Mouse (Mus musculus) right cerebral cortex, adult 18-20 months (tissue): ENCODE measurements around the gene Ppp4r1.

Experiments used
- DNase-seq: peaks from one replicate; pipeline ENCODE4 v3.0.0; 2022; ENCODE audit warnings: mixed read lengths

Ppp4r1 gene

GRCm38 (mm10) chr17:65782551-65783141 is at the start of gene Ppp4r1:
TSS of gene Ppp4r1 (plus strand) at chr17:65782573.
- DNase-seq: peak; percentile 84

DNA sequence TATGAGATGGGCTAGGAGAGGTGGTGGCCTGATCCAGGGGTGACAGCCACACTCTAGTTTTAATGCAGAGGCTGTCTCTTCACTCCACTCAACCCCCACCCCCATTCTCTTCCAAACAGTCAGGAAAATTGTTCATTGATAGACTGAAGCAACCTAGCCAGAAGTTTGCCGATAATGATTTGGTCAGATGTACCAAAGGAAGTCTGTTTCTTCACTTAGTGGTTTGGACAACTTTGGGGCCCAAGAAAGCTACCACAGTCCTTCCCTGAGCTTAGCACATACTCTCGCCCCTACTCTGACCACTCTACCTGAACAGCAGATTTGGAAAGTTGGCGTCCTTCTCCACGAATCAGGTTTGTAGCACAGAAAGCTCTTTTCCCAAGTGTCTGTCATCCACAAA is 49.7 kb upstream of the Ppp4r1 start:
- DNase-seq: no peak

- DNase-seq: no peak
Measured at GRCm38 (mm10) chr17:65735088-65735487, 47.3 kb upstream of the Ppp4r1 start.

GRCm38 (mm10) chr17:65737175-65737574 is 45.2 kb upstream of the Ppp4r1 start:
- no peak for DNase-seq

DNA sequence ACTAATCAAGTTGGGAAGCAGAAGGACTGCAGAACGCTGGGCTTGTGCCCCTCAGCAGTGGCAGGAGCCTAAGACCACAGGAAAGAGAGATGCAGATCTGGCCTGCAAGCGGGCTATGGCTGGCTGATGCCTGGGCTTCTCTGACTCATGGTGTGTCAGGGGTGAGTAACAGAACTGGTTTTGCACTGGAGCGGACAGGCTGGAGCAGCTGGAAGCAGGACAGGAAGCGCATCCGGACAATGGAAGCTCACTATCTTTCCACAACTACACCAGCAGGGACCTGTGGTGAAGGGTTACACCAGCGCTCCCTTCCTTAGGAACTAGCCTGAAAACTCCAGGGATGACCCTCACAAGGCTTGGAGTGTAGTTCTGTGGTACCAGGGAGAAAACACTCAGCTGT is 44.8 kb upstream of the Ppp4r1 start:
- no peak for DNase-seq

- no peak for DNase-seq
Measured at GRCm38 (mm10) chr17:65739874-65740725, 42.3 kb upstream of the Ppp4r1 start.

DNA sequence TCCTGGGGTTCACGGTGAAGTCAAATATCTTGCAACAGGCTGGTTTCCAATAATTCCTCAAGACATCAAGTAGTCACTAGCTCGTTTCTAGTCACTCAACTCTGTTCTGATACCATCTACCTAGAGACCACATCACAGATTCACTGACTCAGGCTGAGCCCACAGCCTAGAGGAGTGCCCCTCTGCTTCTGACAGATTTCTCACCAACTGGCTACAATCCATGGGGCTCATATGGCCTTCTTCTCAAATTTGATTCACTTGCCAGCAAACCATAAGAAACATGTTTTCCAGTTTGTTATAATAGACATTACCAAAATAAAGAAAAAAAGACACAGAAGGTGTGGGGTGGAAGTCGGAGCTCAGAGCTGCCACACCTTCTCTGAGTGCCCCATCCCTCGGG is 40.8 kb upstream of the Ppp4r1 start:
- no peak for DNase-seq

- peak; percentile 34 for DNase-seq
Measured at GRCm38 (mm10) chr17:65742245-65742905, 40.0 kb upstream of the Ppp4r1 start.

- DNase-seq: no peak
Measured at GRCm38 (mm10) chr17:65742969-65743368, 39.4 kb upstream of the Ppp4r1 start.

DNA sequence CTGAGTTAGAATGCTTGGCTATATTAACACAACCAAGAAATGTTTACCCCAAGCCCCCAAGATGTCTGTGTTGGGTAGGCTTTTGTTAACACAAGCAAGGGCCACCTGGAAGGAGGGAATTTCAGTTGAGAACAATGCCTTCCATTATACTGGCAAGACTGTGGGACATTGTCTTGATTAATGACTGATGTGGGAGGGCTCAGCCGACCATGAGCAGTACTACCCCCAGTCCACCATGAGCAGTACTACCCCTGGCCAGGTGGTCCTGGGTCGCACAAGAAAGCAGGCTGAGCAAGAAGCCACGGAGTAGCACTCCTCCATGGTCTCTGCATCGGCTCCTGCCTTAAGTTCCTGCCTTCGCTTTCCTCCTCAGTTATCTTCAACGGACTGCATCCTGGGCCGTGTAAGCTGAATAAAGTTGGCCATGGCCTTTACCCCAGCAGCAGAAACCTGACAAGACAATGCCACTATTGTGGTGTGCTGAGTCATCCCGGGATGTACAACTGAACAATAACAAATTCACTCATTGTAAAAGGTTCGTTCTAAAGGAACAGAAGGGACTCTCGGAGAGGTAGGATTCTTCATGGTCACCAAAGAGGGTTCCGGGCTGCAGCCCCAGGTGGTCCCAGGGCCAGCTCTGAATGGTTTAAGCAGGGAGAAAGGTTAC is 38.6 kb upstream of the Ppp4r1 start:
- DNase-seq: no peak

- peak; percentile 54 for DNase-seq
Measured at GRCm38 (mm10) chr17:65746314-65746713, 36.1 kb upstream of the Ppp4r1 start.

DNA sequence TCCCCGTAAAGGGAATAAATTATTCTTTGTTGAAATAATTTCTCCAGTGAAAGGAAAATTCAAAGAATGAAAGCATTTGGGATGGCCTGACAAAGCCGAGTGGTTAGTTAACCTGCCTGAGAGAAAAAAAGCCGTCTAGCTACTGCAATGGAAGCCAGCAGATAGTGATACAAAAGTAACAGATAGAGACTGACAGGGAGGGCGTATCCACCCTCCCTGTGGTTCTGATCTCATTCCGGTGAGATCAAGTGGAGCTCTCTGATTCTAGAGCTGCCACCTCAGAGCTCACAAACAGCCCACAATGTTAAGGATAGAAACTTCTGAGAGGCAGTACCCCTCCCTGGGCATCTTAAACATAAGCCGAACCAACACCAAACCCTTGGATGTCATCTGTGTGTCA is 33.4 kb upstream of the Ppp4r1 start:
- no peak for DNase-seq

DNA sequence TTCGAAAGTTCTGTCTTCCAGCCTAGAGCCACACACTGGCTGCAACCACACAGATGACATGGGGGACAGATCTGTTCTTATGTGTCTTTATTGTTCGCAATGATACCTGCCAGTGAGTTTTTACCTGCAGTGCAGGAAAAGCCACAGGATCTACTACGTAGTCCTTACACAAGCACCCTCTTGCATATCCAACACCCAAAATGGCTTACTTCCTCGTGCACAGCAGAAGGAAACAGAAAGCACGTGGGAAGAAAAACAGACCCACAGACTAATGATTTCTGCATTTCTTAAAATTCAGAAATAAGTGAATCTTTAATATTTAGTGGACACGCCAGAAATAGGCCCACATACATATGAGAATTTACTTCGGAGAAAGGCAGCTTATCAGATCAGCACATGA is 32.6 kb upstream of the Ppp4r1 start:
- no peak for DNase-seq

DNA sequence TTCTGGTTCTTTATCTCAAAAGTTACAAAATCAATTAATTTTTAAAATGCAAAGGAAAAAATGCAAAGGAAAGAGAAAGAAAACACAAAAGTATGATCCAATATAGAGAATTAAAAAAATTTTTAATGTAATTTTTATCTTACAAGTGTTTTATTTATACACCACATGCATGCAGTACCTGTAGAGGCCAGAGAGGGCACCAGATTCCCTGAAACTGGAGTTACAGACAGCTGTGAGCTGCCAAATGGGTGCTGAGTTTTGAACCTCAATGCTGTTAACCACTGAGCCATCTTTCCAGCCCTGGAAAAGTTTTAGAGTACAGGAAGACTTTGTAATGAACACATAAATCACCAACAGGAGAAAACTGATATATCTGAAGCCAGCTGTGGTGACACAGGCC is 32.1 kb upstream of the Ppp4r1 start:
- DNase-seq: no peak

GRCm38 (mm10) chr17:65753130-65753529 is 29.2 kb upstream of the Ppp4r1 start:
- no peak for DNase-seq

- no peak for DNase-seq
Measured at GRCm38 (mm10) chr17:65755857-65756256, 26.5 kb upstream of the Ppp4r1 start.

DNA sequence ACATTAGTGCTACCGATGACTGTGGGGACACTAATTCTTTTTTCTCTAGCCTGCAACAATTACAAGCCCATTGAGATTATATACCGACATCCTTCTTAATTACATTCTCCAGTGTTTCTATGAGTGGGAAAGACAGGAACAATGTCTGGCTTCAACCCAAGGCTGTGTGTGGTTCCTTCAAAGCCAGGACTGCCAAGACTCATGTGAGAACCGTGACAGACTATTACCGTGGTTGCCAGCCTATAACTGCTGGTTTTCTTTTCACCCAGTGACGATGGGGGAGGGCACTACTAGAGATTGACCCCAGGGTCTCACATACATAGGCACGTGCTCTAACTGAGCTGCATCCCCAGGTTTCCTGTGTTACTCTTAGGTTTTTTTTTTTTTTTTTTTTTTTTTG is 25.2 kb upstream of the Ppp4r1 start:
- DNase-seq: no peak

DNA sequence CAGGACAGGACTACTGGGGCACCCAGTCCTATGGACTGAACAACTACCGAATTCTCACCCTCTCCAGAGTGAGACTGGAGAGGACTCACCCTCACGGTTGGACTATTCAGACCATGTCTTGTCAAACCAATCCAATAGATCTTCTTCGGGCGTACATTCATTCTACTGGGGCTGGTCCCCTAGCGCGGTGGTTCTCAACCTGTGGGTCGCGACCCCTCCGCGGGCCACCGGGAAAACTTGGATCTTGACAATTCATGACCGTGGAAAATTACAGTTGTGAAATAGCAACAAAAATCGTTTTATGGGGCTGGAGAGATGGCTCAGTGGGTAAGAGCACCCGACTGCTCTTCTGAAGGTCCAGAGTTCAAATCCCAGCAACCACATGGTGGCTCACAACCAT is 19.2 kb upstream of the Ppp4r1 start:
- no peak for DNase-seq

DNA sequence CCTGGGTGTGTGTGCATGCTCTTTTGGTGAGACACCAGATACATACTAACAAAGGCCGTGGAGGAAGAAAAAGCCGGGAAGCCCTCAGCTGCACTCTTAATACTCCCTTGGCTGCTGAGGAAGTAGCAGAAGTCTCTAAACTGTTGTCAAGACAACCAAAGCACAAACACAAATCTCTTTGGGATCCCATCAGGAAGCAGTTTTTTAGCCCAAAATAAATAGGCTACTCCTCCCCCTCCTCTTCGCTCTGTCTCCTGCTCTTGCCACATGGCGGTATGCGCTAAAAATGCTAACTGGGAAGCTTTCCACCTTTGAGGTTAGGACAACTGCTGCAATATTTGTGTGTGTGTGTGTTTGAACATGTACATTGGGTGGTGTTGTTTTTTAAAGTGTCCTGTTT is 13.9 kb upstream of the Ppp4r1 start:
- peak; percentile 67 for DNase-seq

DNA sequence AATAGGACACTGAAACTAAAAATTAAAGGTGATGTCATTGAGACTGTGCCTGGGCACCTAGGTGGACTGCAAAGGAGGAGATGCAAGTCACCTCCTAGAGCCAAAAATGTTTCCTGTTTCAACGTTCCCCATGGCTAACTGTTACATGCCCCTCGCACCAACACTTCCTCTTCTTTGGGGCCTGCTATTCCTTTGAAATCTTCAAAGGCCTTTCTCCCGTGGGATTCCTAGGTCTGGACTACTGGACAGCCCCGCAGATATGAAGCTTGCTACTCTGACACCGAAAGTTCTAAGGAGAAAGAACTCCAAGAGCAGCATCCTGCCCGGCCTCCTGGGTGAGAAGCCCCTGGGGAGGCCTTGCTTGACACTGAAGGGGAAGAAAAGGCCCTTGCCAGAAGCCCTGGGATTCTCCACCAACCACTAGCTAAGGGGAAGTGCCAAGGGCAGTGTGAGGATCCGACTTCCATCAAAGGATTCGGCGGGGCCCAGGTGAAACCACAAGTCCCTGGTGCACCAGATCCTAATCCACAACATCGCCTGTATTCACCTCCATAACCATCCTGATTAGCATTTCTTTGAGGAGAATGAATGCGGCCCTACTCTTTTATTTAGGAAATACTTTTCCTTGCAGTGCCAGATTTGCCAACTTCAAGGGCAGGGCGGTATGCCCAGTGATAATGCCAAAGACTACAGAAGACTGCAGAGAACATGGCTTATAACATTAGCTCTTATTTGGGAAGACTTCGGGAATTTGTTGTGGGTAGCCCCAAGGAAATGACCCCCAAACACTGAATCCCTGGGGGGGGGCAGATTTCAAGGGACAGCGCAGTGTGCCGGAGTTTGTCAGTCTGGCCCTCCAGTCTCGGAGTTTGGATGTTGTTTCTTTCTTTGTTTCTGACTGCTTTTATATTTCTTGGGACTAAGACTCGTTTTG is 11.1 kb upstream of the Ppp4r1 start:
- DNase-seq: no peak

DNA sequence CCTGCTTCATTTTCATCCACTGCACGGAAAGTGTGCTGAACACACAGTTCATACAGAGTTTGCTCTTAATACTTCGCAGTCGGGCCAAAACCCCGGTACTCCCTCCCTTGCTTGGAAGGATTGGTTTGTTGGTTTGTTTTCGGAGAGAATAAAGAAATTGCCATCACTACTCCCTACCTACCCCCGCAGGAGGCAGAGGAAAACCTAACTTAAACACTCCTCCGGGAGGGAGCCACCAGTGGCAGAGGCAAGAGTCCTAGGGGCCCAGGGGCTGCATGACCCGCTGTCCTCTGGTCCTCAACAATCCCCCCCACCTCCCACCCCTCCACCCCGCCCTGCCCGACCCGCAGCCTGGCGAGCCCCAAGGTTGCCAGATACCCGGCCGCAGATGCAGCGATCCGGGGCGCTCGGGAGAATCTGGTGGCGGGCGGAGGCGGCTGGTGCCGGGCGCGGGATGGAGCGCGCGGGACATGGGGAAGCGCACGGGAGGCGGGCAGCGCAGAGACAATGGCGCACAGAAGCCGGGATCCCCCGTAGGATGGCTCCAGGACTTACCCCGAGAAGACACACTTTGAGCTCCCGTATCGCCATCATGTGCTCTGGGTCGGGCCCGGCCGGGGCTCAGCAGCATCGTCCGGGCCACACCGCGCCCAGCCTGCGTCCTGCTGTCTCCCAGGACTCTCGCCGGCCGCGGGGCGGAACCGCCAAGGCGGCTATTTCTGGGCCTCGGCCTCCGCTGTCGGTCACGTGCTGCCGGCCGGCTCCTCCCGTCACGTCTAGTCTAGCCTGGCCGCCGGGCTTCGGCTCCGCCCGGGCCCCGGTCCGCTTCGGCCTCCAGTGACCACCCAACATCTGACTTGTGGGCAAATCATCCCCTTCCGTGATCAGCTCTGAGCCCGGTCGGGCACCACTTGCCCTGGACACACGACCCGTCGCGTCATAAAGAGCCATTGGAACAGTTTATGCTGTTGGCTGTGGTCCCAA is 10.1 kb upstream of the Ppp4r1 start, which contains the start of gene Rab31:
Rab31 (minus strand) TSS at position 802 of the 984 bp plus-strand sequence.
- DNase-seq: peak; percentile 86
